Mouse (Mus musculus) small intestine, adult 2 months (tissue): ENCODE results near the gene Ercc2.

Experiments used
- CTCF ChIP-seq: fragments of 200-500 bp; IDR thresholded peaks from 2 replicates; pipeline ENCODE4 v1.5.1; 2012; ENCODE audit warnings: low read depth, mild to moderate bottlenecking, control low read depth, inconsistent platforms, low read length, moderate library complexity, mixed read lengths; ENCODE audit not compliant: insufficient replicate concordance, insufficient read length; ENCODE audit errors: extremely low read depth
- POLR2A ChIP-seq: fragments of 200-500 bp; IDR thresholded peaks from 2 replicates; pipeline ENCODE4 v1.6.1; 2012; ENCODE audit warnings: low read depth, mild to moderate bottlenecking, control low read depth, inconsistent platforms, low read length, moderate library complexity

GRCm38 (mm10) chr7:19359892-19360641 is 21.7 kb upstream of the Ercc2 start:
- TF ChIP-seq POLR2A (no peak), CTCF (no peak)
